Comparison of ENCODE assay signal across 10 mouse cellular contexts in genomic region chr11:68247897-68248296, GRCm38 (mm10).
"Had no signal": no experiment of that assay in that cellular context is flagged by ENCODE, and none has a peak within 500 bp of the region (broad histone marks: within the 10 kb centered on the region; RNA-seq: fewer than 3 reads in every experiment).

No protein-coding gene starts in this region.

- H3K27me3 ChIP-seq: kidney, embryonic 15.5 days; limb, embryonic 13.5 days; stomach, embryonic 15.5 days had no signal

- H3K4me3 ChIP-seq: kidney, embryonic 15.5 days; limb, embryonic 13.5 days; stomach, embryonic 15.5 days had no signal

- H3K27ac ChIP-seq: kidney, embryonic 15.5 days; limb, embryonic 13.5 days; liver, embryonic 14.5 days; stomach, embryonic 15.5 days had no signal

- ATAC-seq: intestine, embryonic 16.5 days had no signal

- H3K4me2 ChIP-seq: kidney, embryonic 15.5 days; limb, embryonic 13.5 days; stomach, embryonic 15.5 days had no signal

- H3K36me3 ChIP-seq: limb, embryonic 13.5 days; stomach, embryonic 15.5 days had no signal

- H3K9me3 ChIP-seq: kidney, embryonic 15.5 days; limb, embryonic 13.5 days; stomach, embryonic 15.5 days had no signal

- H3K4me1 ChIP-seq: kidney, embryonic 15.5 days; stomach, embryonic 15.5 days had no signal

- DNase-seq: kidney, adult 2 months; kidney, postnatal 14 days; left cerebral cortex, postnatal 4 days; lung, adult 18-20 months; thymus, postnatal 36 days had no signal

- H3K9ac ChIP-seq: kidney, embryonic 15.5 days; limb, embryonic 13.5 days; liver, embryonic 14.5 days; stomach, embryonic 15.5 days had no signal
